Mouse (Mus musculus): ENCODE results near the gene Ralgds. TPM values are rescaled to one million over a fixed set of nuclear protein-coding genes. Genes with fewer than 3 reads are reported as not detected.

The Ralgds gene
- polyA plus RNA-seq, 2 experiments: 61.6 to 86.6 TPM

- ATAC-seq (ENCODE audit: low FRiP score, low read depth) (peak; percentile 66; the same call in 1 of the 2 replicates), DNase-seq (ENCODE audit: low spot score) (peak; percentile 59)
- Histone ChIP-seq H3K27ac (replicated peaks; ENCODE audit: low read depth, low read length) (peak overlapping the region; percentile 39; the same call in 1 of the 2 replicates), H3K9ac (ENCODE audit: low read depth, low read length, severe bottlenecking) (no peak overlapping the region), H3K9me3 (ENCODE audit: control insufficient read depth, low read length) (no peaks in the 10 kb centered on the region), H3K4me2 (replicated peaks; ENCODE audit: low read depth, low read length, severe bottlenecking) (no peak overlapping the region), H3K4me3 (replicated peaks; ENCODE audit: low read length) (no peak overlapping the region), H3K4me1 (ENCODE audit: control insufficient read depth, insufficient read depth, low read length) (no peaks in the 10 kb centered on the region), H3K36me3 (ENCODE audit: control insufficient read depth, insufficient read depth, low read length) (peaks cover 88% of the 10 kb centered on the region), H3K27me3 (ENCODE audit: control insufficient read depth, insufficient read depth, low read length) (no peaks in the 10 kb centered on the region)
- no peak for TF ChIP-seq POLR2A (IDR thresholded peaks at IDR 0.05; ENCODE audit: borderline replicate concordance, extremely low read depth, insufficient read depth, insufficient read length)
- 24% methylated on average over 2 of the region's 3 CpGs for WGBS
These were observed 57.0 kb downstream of the Ralgds start for GRCm38 (mm10) chr2:28569903-28570302.

DNA sequence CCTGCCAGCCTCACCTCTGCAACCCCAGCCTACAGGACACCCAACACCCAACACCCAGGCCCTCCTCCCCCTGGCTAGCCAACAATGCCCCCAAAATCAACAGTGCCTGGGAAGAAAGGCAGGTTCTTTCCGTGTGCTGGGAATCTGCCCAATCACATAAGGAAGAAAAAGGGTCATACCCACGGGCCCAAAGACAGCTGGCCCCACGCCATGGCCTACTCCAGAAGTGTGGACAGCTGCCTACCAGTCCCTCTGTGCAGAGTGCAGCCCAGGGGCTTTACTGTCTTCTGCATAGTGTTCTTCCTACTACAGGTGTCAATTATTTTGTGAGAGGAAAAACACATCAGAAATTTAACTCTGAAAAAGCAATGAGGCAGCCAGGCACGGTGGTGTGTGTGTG, 62.4 kb downstream of the Ralgds start:
- DNase-seq (ENCODE audit: low spot score) (no peak), ATAC-seq (ENCODE audit: low FRiP score, low read depth) (no peak)
- H3K27ac ChIP-seq (replicated peaks; ENCODE audit: low read depth, low read length): no peak overlapping the region
- 88% methylated on average over 4 of the region's 4 CpGs for WGBS
- no peak overlapping the region for H3K4me2 ChIP-seq (replicated peaks; ENCODE audit: low read depth, low read length, severe bottlenecking)
- no peaks in the 10 kb centered on the region for H3K27me3 ChIP-seq (ENCODE audit: control insufficient read depth, insufficient read depth, low read length)
- H3K4me1 ChIP-seq (ENCODE audit: control insufficient read depth, insufficient read depth, low read length): no peaks in the 10 kb centered on the region
- no peak overlapping the region for H3K9ac ChIP-seq (ENCODE audit: low read depth, low read length, severe bottlenecking)
- no peaks in the 10 kb centered on the region for H3K9me3 ChIP-seq (ENCODE audit: control insufficient read depth, low read length)
- TF ChIP-seq POLR2A (IDR thresholded peaks at IDR 0.05; ENCODE audit: borderline replicate concordance, extremely low read depth, insufficient read depth, insufficient read length): no peak
- H3K4me3 ChIP-seq (replicated peaks; ENCODE audit: low read length): no peak overlapping the region
- H3K36me3 ChIP-seq (ENCODE audit: control insufficient read depth, insufficient read depth, low read length): peaks cover 83% of the 10 kb centered on the region

DNA sequence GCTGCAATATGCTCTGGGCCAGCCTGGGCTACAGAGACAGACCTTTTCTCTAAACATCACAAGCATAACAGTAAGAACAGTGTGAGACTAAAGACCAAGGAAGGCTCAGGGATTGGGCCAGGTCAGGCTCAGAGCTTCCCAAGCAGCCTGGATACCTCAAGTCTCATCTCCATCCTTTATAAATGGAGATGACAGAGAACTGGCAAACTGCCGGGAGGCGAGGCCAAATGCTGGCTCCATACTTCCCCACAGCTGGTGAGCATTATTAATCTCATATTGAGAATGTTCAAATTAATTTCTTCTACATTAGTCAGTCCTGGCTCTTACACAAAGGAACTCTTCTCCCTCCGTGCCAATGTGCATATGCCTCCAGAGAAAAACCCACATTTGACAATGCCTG, 63.9 kb downstream of the Ralgds start:
- no peak overlapping the region for H3K27ac ChIP-seq (replicated peaks; ENCODE audit: low read depth, low read length)
- DNase-seq (ENCODE audit: low spot score) (peak; percentile 23), ATAC-seq (ENCODE audit: low FRiP score, low read depth) (no peak)
- H3K4me1 ChIP-seq (ENCODE audit: control insufficient read depth, insufficient read depth, low read length): peaks cover 3% of the 10 kb centered on the region; the same call in 1 of the 2 replicates
- no peak overlapping the region for H3K4me3 ChIP-seq (replicated peaks; ENCODE audit: low read length)
- no peak for TF ChIP-seq POLR2A (IDR thresholded peaks at IDR 0.05; ENCODE audit: borderline replicate concordance, extremely low read depth, insufficient read depth, insufficient read length)
- no peaks in the 10 kb centered on the region for H3K9me3 ChIP-seq (ENCODE audit: control insufficient read depth, low read length)
- peaks cover 78% of the 10 kb centered on the region for H3K36me3 ChIP-seq (ENCODE audit: control insufficient read depth, insufficient read depth, low read length)
- WGBS: 92% methylated on average over 3 of the region's 3 CpGs
- no peak overlapping the region for H3K4me2 ChIP-seq (replicated peaks; ENCODE audit: low read depth, low read length, severe bottlenecking)
- H3K9ac ChIP-seq (ENCODE audit: low read depth, low read length, severe bottlenecking): no peak overlapping the region
- H3K27me3 ChIP-seq (ENCODE audit: control insufficient read depth, insufficient read depth, low read length): no peaks in the 10 kb centered on the region

- Histone ChIP-seq H3K4me3 (replicated peaks; ENCODE audit: low read length) (no peak overlapping the region), H3K27me3 (ENCODE audit: control insufficient read depth, insufficient read depth, low read length) (no peaks in the 10 kb centered on the region), H3K9ac (ENCODE audit: low read depth, low read length, severe bottlenecking) (no peak overlapping the region), H3K4me2 (replicated peaks; ENCODE audit: low read depth, low read length, severe bottlenecking) (no peak overlapping the region), H3K27ac (replicated peaks; ENCODE audit: low read depth, low read length) (no peak overlapping the region), H3K9me3 (ENCODE audit: control insufficient read depth, low read length) (no peaks in the 10 kb centered on the region), H3K4me1 (ENCODE audit: control insufficient read depth, insufficient read depth, low read length) (peaks cover 7% of the 10 kb centered on the region; the same call in 1 of the 2 replicates), H3K36me3 (ENCODE audit: control insufficient read depth, insufficient read depth, low read length) (peaks cover 66% of the 10 kb centered on the region)
- no peak for TF ChIP-seq POLR2A (IDR thresholded peaks at IDR 0.05; ENCODE audit: borderline replicate concordance, extremely low read depth, insufficient read depth, insufficient read length)
- DNase-seq (ENCODE audit: low spot score) (no peak), ATAC-seq (ENCODE audit: low FRiP score, low read depth) (no peak)
- WGBS: 72% methylated on average over 5 of the region's 5 CpGs
These were observed 65.1 kb downstream of the Ralgds start for GRCm38 (mm10) chr2:28578003-28578402.

DNA sequence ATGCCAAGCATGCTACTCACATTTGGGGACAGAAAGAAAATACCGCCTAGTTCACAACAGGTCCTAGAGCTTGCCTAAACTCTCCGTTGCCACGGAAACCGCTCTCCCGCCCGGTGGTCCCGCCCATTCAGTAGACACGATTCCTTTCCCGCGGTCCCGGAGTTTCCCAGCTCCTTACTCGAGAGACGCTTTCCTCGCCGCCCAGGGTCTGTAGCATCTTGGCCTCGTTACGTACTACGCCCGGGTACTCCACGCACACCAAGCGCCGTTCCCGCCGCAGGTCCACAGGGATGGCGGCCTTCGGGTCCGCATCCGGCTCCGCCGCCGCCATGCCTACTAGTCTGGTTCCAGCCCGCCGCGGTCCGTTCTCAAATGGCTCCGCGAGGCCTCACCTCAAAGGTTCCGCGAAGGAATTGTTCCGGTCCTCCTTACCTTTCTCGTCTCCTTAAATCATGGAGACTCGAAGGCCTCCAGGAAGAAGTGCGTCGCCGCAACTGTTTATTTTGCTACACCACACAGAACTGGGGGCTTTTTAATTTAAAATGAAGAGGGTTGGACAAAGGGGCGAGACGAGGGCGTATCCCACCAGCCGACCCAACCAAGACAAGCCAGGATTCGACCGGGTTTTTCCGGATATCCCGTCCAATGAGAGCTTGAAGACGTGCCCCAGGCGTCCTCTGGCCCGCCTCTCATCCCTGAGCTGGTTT, 69.9 kb downstream of the Ralgds start:
- Histone ChIP-seq H3K27ac (replicated peaks; ENCODE audit: low read depth, low read length) (peak overlapping the region; percentile 90), H3K4me3 (replicated peaks; ENCODE audit: low read length) (peak overlapping the region; percentile 69), H3K4me2 (replicated peaks; ENCODE audit: low read depth, low read length, severe bottlenecking) (peak overlapping the region; percentile 57), H3K9ac (ENCODE audit: low read depth, low read length, severe bottlenecking) (peak overlapping the region; percentile 76), H3K4me1 (ENCODE audit: control insufficient read depth, insufficient read depth, low read length) (peaks cover 7% of the 10 kb centered on the region; the same call in 1 of the 2 replicates), H3K9me3 (ENCODE audit: control insufficient read depth, low read length) (no peaks in the 10 kb centered on the region), H3K36me3 (ENCODE audit: control insufficient read depth, insufficient read depth, low read length) (peaks cover 27% of the 10 kb centered on the region), H3K27me3 (ENCODE audit: control insufficient read depth, insufficient read depth, low read length) (no peaks in the 10 kb centered on the region)
- 0% methylated on average over 55 of the region's 56 CpGs for WGBS
- DNase-seq (ENCODE audit: low spot score) (peak; percentile 95), ATAC-seq (ENCODE audit: low FRiP score, low read depth) (peak; percentile 94)
- no peak for TF ChIP-seq POLR2A (IDR thresholded peaks at IDR 0.05; ENCODE audit: borderline replicate concordance, extremely low read depth, insufficient read depth, insufficient read length)

Data from limb, embryonic 14.5 days (tissue).